Mouse (Mus musculus): ENCODE data around the gene Frmpd3.

- TF ChIP-seq POLR2A (IDR thresholded peaks at IDR 0.05; ENCODE audit: borderline replicate concordance, extremely low read depth, low read depth, low read length) (no peak), CTCF (IDR thresholded peaks at IDR 0.05; ENCODE audit: insufficient read depth, low read length) (no peak)
These were observed 115.4 kb downstream of the Frmpd3 start for GRCm38 (mm10) chrX:140457502-140457901.
